Mouse (Mus musculus): ENCODE data around the gene Disc1.

DNA sequence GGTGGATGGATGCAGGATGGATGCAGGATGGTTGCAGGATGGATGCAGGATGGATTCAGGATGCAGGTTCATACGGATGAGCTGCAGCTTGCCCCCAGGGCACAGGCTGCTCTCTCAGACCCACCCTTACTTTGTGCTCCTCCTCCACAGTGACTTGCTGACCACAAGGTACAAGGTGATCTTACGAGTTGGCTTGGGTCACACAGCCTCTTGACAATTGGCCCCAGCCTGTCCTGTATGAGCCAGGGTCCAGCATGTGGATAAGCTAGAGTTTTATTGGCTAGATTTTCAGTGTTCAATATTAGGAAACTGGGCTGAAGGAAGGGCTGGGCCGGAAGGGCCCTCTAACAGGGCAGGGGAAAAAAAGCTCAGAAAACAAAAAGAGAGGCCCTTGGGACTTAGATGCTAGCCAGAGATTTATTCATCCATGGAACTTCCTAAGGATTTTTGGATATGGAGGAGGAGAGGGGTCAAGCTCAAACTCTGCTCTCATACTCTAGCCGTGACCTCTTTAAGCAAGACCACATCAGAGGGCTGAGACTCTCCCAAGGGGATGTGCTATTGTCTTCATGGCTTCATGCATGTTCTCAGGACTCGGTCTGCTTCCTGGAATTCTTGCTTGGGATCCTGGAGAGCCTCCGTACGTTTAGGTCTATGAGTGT is 143.5 kb downstream of the Disc1 start:
- TF ChIP-seq CTCF (IDR thresholded peaks at IDR 0.05; ENCODE audit: borderline replicate concordance, insufficient read depth, low read depth, low read length) (no peak), POLR2A (IDR thresholded peaks at IDR 0.05; ENCODE audit: borderline replicate concordance, insufficient read depth, low read length) (no peak)
